Mouse (Mus musculus): ENCODE measurements around the gene Txnip.

- TF ChIP-seq GATA1 (IDR thresholded peaks at IDR 0.05; ENCODE audit: borderline replicate concordance, low read length) (no peak), FLI1 (IDR thresholded peaks at IDR 0.05; ENCODE audit: low read length) (no peak)
Observed at GRCm38 (mm10) chr3:96595661-96596060, 37.9 kb downstream of the Txnip start.

All from megakaryocyte, embryonic 14.5 days (primary cell).